Mouse (Mus musculus) CH12.LX (cell line): ENCODE data around the gene Isyna1. TPM values are rescaled to one million over a fixed set of nuclear protein-coding genes. Genes with fewer than 3 reads are reported as not detected.
"Not testable (repeated sequence)": the region's sequence is repeated elsewhere in the genome, so short reads cannot be mapped to it uniquely, and the experiment has no call there.

Experiments
- DNase-seq: peaks from one replicate; pipeline ENCODE4 v3.0.0-alpha.2; 2013; ENCODE audit errors: extremely low read depth
- H3K27ac ChIP-seq: 2 replicates; pipeline ENCODE4 v1.5.1; 2012; ENCODE audit warnings: low read depth, mild to moderate bottlenecking, control low read depth, moderate library complexity; ENCODE audit not compliant: insufficient read depth
- H3K27me3 ChIP-seq: replicated peaks from 2 replicates; pipeline ENCODE3; 2012; ENCODE audit warnings: inconsistent platforms
- H3K36me3 ChIP-seq, 2 experiments: replicated peaks in 1 of 2; 2 replicates each; pipeline versions ENCODE3 to v1.6.1; 2012; ENCODE audit warnings: inconsistent platforms in 1 of 2, low read length in 1 of 2, mild to moderate bottlenecking in 1 of 2, mixed read lengths in 1 of 2, moderate library complexity in 1 of 2; ENCODE audit not compliant: control insufficient read depth in 1 of 2, insufficient read depth in 1 of 2
- H3K4me1 ChIP-seq, 2 experiments: 2 replicates each; pipeline ENCODE4 v1.6.1; 2012; ENCODE audit warnings: inconsistent platforms in 1 of 2, moderate library complexity in 1 of 2; ENCODE audit not compliant: insufficient read depth in 2 of 2, control insufficient read depth in 1 of 2
- H3K4me2 ChIP-seq: 2 replicates; pipeline ENCODE4 v1.6.1; 2012; ENCODE audit warnings: low read depth, mild to moderate bottlenecking, control low read depth; ENCODE audit not compliant: poor library complexity, insufficient read depth, severe bottlenecking
- H3K4me3 ChIP-seq, 3 experiments: fragments of 150-350 bp in 1 of 3; sonication (generic) in 1 of 3; replicated peaks in 1 of 3; 2 replicates each; pipeline versions ENCODE3 to v1.5.1; 2011 to 2012; ENCODE audit warnings: low read depth in 2 of 3, low read length in 2 of 3, mild to moderate bottlenecking in 2 of 3, moderate library complexity in 2 of 3, control low read depth in 1 of 3, improper control_type of control experiment in 1 of 3, inconsistent platforms in 1 of 3, mixed read lengths in 1 of 3; ENCODE audit not compliant: poor library complexity in 1 of 3
- H3K79me2 ChIP-seq: replicated peaks from 2 replicates; pipeline ENCODE4 v1.6.1; 2012; ENCODE audit warnings: mild to moderate bottlenecking, moderate library complexity; ENCODE audit not compliant: control insufficient read depth, poor library complexity, insufficient read depth, severe bottlenecking; ENCODE audit errors: extremely low read depth
- H3K9ac ChIP-seq: 2 replicates; pipeline ENCODE4 v1.6.1; 2012; ENCODE audit warnings: low read depth, mild to moderate bottlenecking, control low read depth, moderate library complexity; ENCODE audit not compliant: insufficient read depth
- H3K9me3 ChIP-seq: replicated peaks from 2 replicates; pipeline ENCODE3; 2012; ENCODE audit warnings: low read length, inconsistent platforms, mixed read lengths
- CHD1 ChIP-seq: IDR thresholded peaks from 2 replicates; pipeline ENCODE4 v1.6.1; 2012; ENCODE audit warnings: low read depth, low read length, improper control_type of control experiment, inconsistent platforms
- CTCF ChIP-seq, 2 experiments: IDR thresholded peaks in 1 of 2; conservative IDR thresholded peaks in 1 of 2; 2 replicates each; pipeline ENCODE4 v1.5.1; 2011 to 2012; ENCODE audit warnings: low read depth in 2 of 2, low read length in 2 of 2, improper control_type of control experiment in 1 of 2, inconsistent platforms in 1 of 2, mild to moderate bottlenecking in 1 of 2, moderate library complexity in 1 of 2
- GABPA ChIP-seq: IDR thresholded peaks from 2 replicates; pipeline ENCODE4 v1.6.1; 2012; ENCODE audit warnings: low read depth, low read length, improper control_type of control experiment, inconsistent platforms; ENCODE audit not compliant: insufficient replicate concordance
- JUND ChIP-seq: conservative IDR thresholded peaks from 2 replicates; pipeline ENCODE4 v1.6.1; 2011; ENCODE audit warnings: low read depth, low read length, improper control_type of control experiment
- MAFK ChIP-seq: IDR thresholded peaks from 2 replicates; pipeline ENCODE4 v1.6.1; 2011; ENCODE audit warnings: low read length, improper control_type of control experiment; ENCODE audit not compliant: insufficient replicate concordance
- MAX ChIP-seq: IDR thresholded peaks from 2 replicates; pipeline ENCODE4 v1.6.1; 2011; ENCODE audit warnings: low read length, improper control_type of control experiment
- MXI1 ChIP-seq: IDR thresholded peaks from 2 replicates; pipeline ENCODE4 v1.6.1; 2011; ENCODE audit warnings: mild to moderate bottlenecking, low read depth, low read length, improper control_type of control experiment
- MYC ChIP-seq: IDR thresholded peaks from 2 replicates; pipeline ENCODE4 v1.6.1; 2011; ENCODE audit warnings: low read depth, mild to moderate bottlenecking, improper control_type of control experiment, low read length
- NRF1 ChIP-seq: IDR thresholded peaks from 2 replicates; pipeline ENCODE4 v1.6.1; 2014; ENCODE audit warnings: low read depth, mild to moderate bottlenecking, inconsistent platforms, low read length, improper control_type of control experiment, moderate library complexity
- POLR2A ChIP-seq: IDR thresholded peaks from 2 replicates; pipeline ENCODE4 v1.6.1; 2011; ENCODE audit warnings: low read depth, mild to moderate bottlenecking, improper control_type of control experiment, low read length
- POLR2AphosphoS2 ChIP-seq: IDR thresholded peaks from 2 replicates; pipeline ENCODE4 v1.6.1; 2011; ENCODE audit warnings: low read depth, low read length, improper control_type of control experiment
- RAD21 ChIP-seq: IDR thresholded peaks from 2 replicates; pipeline ENCODE4 v1.6.1; 2011; ENCODE audit warnings: low read depth, mild to moderate bottlenecking, low read length, improper control_type of control experiment, moderate library complexity
- SMC3 ChIP-seq: IDR thresholded peaks from 2 replicates; pipeline ENCODE4 v1.6.1; 2011; ENCODE audit warnings: low read depth, low read length, improper control_type of control experiment
- UBTF ChIP-seq: IDR thresholded peaks from 2 replicates; pipeline ENCODE4 v1.6.1; 2012; ENCODE audit warnings: low read depth, mild to moderate bottlenecking, inconsistent platforms, low read length, improper control_type of control experiment, moderate library complexity
- USF2 ChIP-seq: conservative IDR thresholded peaks from 2 replicates; pipeline ENCODE4 v1.6.1; 2011; ENCODE audit warnings: low read depth, low read length, improper control_type of control experiment
- ZC3H11A ChIP-seq: IDR thresholded peaks from 2 replicates; pipeline ENCODE4 v1.6.1; 2012; ENCODE audit warnings: low read depth, mild to moderate bottlenecking, inconsistent platforms, low read length, improper control_type of control experiment
- ZKSCAN1 ChIP-seq: IDR thresholded peaks from 2 replicates; pipeline ENCODE4 v1.6.1; 2012; ENCODE audit warnings: low read depth, inconsistent platforms, low read length, improper control_type of control experiment, borderline replicate concordance
- ZNF384 ChIP-seq: IDR thresholded peaks from 2 replicates; pipeline ENCODE4 v1.6.1; 2012; ENCODE audit warnings: low read depth, low read length, improper control_type of control experiment, inconsistent platforms
- dilution Hi-C: fragments of 300-500 bp; cut with MboI; formaldehyde crosslinking; loops from 2 replicates; pipeline ENCODE4 v1.14.3; 2020; ENCODE audit warnings: low sequenced_read_pairs; ENCODE audit not compliant: extremely low pct_unique_long_range_greater_than_20kb, extremely low pct_ligation_motif_present
- in situ Hi-C: fragments of 300-500 bp; cut with MboI; formaldehyde crosslinking; loops from 3 replicates; pipeline ENCODE4 v1.14.3; 2019; ENCODE audit warnings: low sequenced_read_pairs, low pct_ligation_motif_present, low pct_unique_long_range_greater_than_20kb, mixed read lengths
- polyA plus RNA-seq: library from polyadenylated mRNA; unstranded; fragments of >175 nt; gene quantifications from 2 replicates; pipeline ENCODE4 v1.2.1, GENCODE M21; 2012; ENCODE audit warnings: low read depth; ENCODE audit not compliant: insufficient read length
- total RNA-seq, 2 experiments: library from RNA; depleted of rRNA; stranded (reverse); fragments of 300-350 nt in 1 of 2; fragments of >200 nt in 1 of 2; gene quantifications; 2 replicates each; pipeline ENCODE4 v1.2.3; 2012 to 2014

Isyna1 gene
- total and polyA plus RNA-seq, 3 experiments: 99.9 to 163 (median 141) TPM

DNA sequence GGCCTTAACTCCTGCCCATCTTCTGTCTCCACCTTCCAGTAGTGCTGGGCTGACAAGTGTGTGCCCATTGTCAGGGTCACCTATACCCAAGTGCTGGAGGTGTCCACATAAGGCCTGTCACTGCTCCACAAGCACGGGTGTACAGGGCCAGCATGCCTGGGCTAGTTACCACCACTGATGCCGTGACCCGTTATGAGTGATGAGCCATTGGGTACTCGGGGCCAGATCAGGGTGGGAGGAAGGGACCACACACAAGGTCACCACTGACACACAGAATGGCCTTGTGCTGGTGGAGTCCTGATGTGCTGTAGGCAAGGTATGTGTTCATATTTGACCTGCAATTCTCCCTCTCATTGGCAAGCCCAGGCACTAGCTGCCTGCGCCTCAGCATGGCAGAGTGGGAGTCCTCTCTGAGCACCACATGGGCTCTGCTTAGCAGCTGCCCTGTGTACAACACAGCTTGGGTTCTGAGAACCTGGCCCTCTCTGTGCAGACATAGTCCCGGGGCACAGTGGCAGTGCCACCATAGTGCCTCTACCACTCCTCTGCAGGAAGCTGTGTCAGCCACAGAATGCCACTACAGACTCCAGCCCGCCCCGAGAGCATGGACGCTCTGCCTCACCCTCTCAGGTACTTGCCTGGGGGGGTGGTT lies 9.4 kb upstream of the Isyna1 start:
- no peak overlapping the region for H3K4me2 ChIP-seq
- in situ Hi-C loops (no loop called here), dilution Hi-C loops (no loop called here)
- no peaks in the 10 kb centered on the region for H3K4me1 ChIP-seq
- no peak for DNase-seq
- no peaks in the 10 kb centered on the region for H3K79me2 ChIP-seq
- no peaks in the 10 kb centered on the region for H3K9me3 ChIP-seq
- no peak overlapping the region for H3K9ac ChIP-seq
- H3K27me3 ChIP-seq: no peaks in the 10 kb centered on the region
- no peak for TF ChIP-seq ZC3H11A
- no peak for TF ChIP-seq MAX
- TF ChIP-seq GABPA: no peak
- TF ChIP-seq POLR2A: no peak
- TF ChIP-seq JUND: no peak
- TF ChIP-seq CHD1: no peak
- no peak for TF ChIP-seq USF2
- no peak for TF ChIP-seq SMC3
- no peak for TF ChIP-seq MXI1
- no peak for TF ChIP-seq CTCF (conservative IDR thresholded peaks at IDR 0.05 in 1 of 2, IDR thresholded peaks at IDR 0.05 in 1 of 2; ENCODE audit: low read depth in 2 of 2, low read length in 2 of 2)
- TF ChIP-seq POLR2AphosphoS2: no peak
- no peak for TF ChIP-seq MYC
- TF ChIP-seq ZKSCAN1: no peak
- TF ChIP-seq MAFK: no peak
- TF ChIP-seq NRF1: no peak
- no peak for TF ChIP-seq ZNF384
- H3K27ac ChIP-seq: no peak overlapping the region
- no peak overlapping the region for H3K4me3 ChIP-seq
- peaks cover 72 to 84% of the 10 kb centered on the region in 2 experiments for H3K36me3 ChIP-seq

DNA sequence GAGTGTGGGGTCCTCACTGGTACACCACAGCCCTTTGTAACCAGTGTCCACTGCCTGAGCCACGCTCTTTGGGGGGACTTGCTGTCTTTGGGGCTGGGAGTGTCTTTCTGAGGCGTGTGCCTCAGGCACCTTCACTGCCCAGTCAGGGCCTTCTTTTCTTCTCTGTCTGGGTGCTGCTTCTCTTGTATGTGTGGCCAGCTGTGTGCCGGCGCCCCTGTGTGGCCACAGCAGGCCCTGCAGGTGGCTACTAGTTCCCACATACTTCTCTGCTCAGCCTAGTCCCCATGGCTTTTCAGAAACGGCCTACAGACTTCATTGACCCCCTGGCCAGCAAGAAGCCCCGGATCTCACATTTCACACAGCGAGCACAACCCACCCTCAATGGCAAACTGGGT lies 8.9 kb upstream of the Isyna1 start:
- Histone ChIP-seq H3K4me3 (no peak overlapping the region), H3K27ac (no peak overlapping the region)
- in situ Hi-C loops: no loop called here

DNA sequence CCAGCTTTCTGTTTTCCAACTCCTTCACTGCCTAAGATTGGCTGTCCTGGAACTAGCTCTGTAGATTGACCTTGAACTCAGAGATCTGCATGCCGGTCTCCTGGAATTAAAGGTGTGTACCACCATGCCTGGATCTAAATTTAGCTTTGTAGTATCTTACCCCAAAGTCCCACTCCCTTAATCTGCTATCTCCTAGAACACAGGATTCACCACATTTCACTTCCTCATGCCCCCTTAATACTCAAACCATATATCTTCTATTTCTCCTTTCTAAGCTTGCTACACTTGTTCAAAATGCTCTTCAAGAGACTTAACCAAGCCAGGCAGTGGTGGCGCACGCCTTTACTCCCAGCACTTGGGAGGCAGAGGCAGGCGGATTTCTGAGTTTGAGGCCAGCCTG lies 6.2 kb upstream of the Isyna1 start:
- H3K9ac ChIP-seq, H3K9me3 ChIP-seq, H3K4me3 ChIP-seq, H3K4me2 ChIP-seq, H3K79me2 ChIP-seq, dilution Hi-C loops, DNase-seq, H3K27me3 ChIP-seq, H3K27ac ChIP-seq, H3K4me1 ChIP-seq, in situ Hi-C loops: not testable (repeated sequence)
- peaks cover 65 to 82% of the 10 kb centered on the region in 2 experiments for H3K36me3 ChIP-seq

More for the DNA sequence above, 8.9 kb upstream of the Isyna1 start:
- no peaks in the 10 kb centered on the region for H3K27me3 ChIP-seq
- DNase-seq: peak; percentile 47
- dilution Hi-C loops: no loop called here
- no peaks in the 10 kb centered on the region for H3K79me2 ChIP-seq
- no peak overlapping the region for H3K4me2 ChIP-seq
- H3K36me3 ChIP-seq: peaks cover 72 to 84% of the 10 kb centered on the region in 2 experiments
- peak; percentile 27 to 80; a peak in 3 of 4 replicates for TF ChIP-seq CTCF (conservative IDR thresholded peaks at IDR 0.05 in 1 of 2, IDR thresholded peaks at IDR 0.05 in 1 of 2; ENCODE audit: low read depth in 2 of 2, low read length in 2 of 2)
- TF ChIP-seq SMC3: peak; percentile 68
- TF ChIP-seq RAD21: peak; percentile 66
- TF ChIP-seq UBTF: no peak
- no peak for TF ChIP-seq MXI1
- TF ChIP-seq, all 38 proteins: peak for 3
- Histone ChIP-seq H3K4me1 (no peaks in the 10 kb centered on the region), H3K9ac (no peak overlapping the region), H3K9me3 (no peaks in the 10 kb centered on the region)
